Mouse (Mus musculus): Measurements from ENCODE around the gene Frem3. TPM values are rescaled to one million over a fixed set of nuclear protein-coding genes. Genes with fewer than 3 reads are reported as not detected.
A peak's percentile ranks its signal among the peaks of the same experiment; 100 is the strongest.

The Frem3 gene
- polyA plus RNA-seq (2015; fragmentation: Nextera tagmentation; extraction: Ambion mirVana): 0.17 and 0.18 TPM in 2 replicates

- Histone ChIP-seq H3K4me3 (replicated peaks; ENCODE audit: low read depth, low read length) (peak within 1 kb of the TSS; percentile 20), H3K36me3 (ENCODE audit: insufficient read depth, low read length) (no peaks in the 10 kb centered on the region), H3K4me2 (ENCODE audit: low read length) (peak within 1 kb of the TSS; percentile 51), H3K27me3 (ENCODE audit: insufficient read depth, low read length) (peaks cover 5% of the 10 kb centered on the region), H3K4me1 (replicated peaks; ENCODE audit: insufficient read depth, low read length) (no peaks in the 10 kb centered on the region), H3K9me3 (replicated peaks; ENCODE audit: low read length) (no peaks in the 10 kb centered on the region), H3K27ac (no peak within 1 kb of the TSS), H3K9ac (ENCODE audit: low read depth, low read length) (no peak within 1 kb of the TSS)
- peak; percentile 71 for ATAC-seq (replicated peaks; ENCODE audit: low FRiP score, low read depth)
- WGBS: 1% methylated on average over 32 of the region's 32 CpGs
- DNase-seq (ENCODE audit: low spot score): peak; percentile 71
- no peak for TF ChIP-seq CTCF (IDR thresholded peaks at IDR 0.05; ENCODE audit: low read depth)
Measured at GRCm38 (mm10) chr8:80610549-80611440, at the start of gene Frem3. TSS of gene Frem3 (plus strand) at chr8:80611080.

DNA sequence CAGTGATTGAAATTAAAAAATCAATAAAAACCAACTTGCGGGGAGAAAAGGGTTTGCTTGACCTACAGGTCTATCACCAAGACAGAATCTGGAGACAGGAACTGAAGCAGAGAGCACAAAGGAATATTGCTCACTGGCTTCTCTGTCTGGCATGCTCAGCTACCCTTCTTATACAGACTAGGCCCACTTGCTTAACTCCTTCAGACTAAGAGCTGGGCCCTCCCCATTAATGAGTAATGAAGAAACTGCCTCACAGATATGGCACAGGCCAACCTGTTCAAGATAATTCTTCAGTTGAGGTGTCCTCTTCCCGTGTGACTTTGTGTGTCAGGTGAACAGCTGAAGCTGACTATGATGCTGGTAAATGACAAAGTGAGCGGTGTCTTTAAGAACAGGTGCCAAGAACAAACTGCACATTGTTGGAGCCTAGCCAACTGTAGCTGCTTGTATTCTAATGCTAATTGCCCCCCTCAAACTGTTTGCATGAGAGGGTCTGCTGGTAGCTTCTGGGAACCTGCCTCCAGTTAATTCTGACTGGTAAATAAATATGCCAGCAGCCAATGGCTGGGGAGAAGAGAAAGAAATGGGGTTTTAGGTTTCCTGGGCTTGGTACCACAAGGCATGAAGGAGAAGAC lies 46.6 kb upstream of the Frem3 start:
- Histone ChIP-seq H3K27ac (no peak overlapping the region), H3K36me3 (ENCODE audit: insufficient read depth, low read length) (no peaks in the 10 kb centered on the region), H3K4me1 (replicated peaks; ENCODE audit: insufficient read depth, low read length) (no peaks in the 10 kb centered on the region), H3K9me3 (replicated peaks; ENCODE audit: low read length) (no peaks in the 10 kb centered on the region), H3K4me2 (ENCODE audit: low read length) (no peak overlapping the region), H3K27me3 (ENCODE audit: insufficient read depth, low read length) (no peaks in the 10 kb centered on the region), H3K9ac (ENCODE audit: low read depth, low read length) (no peak overlapping the region), H3K4me3 (replicated peaks; ENCODE audit: low read depth, low read length) (no peak overlapping the region)
- 77% methylated on average over 3 of the region's 3 CpGs for WGBS
- no peak for TF ChIP-seq CTCF (IDR thresholded peaks at IDR 0.05; ENCODE audit: low read depth)
- no peak for DNase-seq (ENCODE audit: low spot score)
- no peak for ATAC-seq (replicated peaks; ENCODE audit: low FRiP score, low read depth)

DNA sequence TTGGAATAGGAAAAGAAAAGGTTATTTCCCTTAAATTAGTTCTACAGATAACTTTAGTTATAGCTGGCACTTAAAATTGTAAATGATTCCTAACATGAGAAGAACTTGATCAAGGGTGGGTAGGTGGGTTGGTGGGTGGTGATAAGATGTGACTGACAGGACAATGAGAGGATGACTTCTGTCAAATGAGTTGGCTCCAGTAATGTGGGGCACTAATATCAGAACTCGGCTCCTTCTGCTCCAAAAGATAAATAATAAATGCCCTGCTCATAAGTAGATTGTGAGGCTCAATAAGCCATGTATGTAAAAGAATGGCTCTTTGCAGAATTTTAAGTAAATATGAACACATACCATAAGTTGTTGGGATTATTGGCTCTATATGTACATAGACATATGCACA lies 43.4 kb upstream of the Frem3 start:
- no peak overlapping the region for H3K27ac ChIP-seq
- no peak overlapping the region for H3K4me2 ChIP-seq (ENCODE audit: low read length)
- no peak for TF ChIP-seq CTCF (IDR thresholded peaks at IDR 0.05; ENCODE audit: low read depth)
- no peaks in the 10 kb centered on the region for H3K27me3 ChIP-seq (ENCODE audit: insufficient read depth, low read length)
- no peaks in the 10 kb centered on the region for H3K9me3 ChIP-seq (replicated peaks; ENCODE audit: low read length)
- H3K4me1 ChIP-seq (replicated peaks; ENCODE audit: insufficient read depth, low read length): no peaks in the 10 kb centered on the region
- no peak overlapping the region for H3K9ac ChIP-seq (ENCODE audit: low read depth, low read length)
- ATAC-seq (replicated peaks; ENCODE audit: low FRiP score, low read depth) (no peak), DNase-seq (ENCODE audit: low spot score) (no peak)
- no peak overlapping the region for H3K4me3 ChIP-seq (replicated peaks; ENCODE audit: low read depth, low read length)
- H3K36me3 ChIP-seq (ENCODE audit: insufficient read depth, low read length): no peaks in the 10 kb centered on the region
- WGBS: 86% methylated on average over 1 of the region's 1 CpGs

GRCm38 (mm10) chr8:80568243-80568995 lies 42.5 kb upstream of the Frem3 start:
- no peak overlapping the region for H3K9ac ChIP-seq (ENCODE audit: low read depth, low read length)
- no peaks in the 10 kb centered on the region for H3K4me1 ChIP-seq (replicated peaks; ENCODE audit: insufficient read depth, low read length)
- TF ChIP-seq CTCF (IDR thresholded peaks at IDR 0.05; ENCODE audit: low read depth): no peak
- no peak overlapping the region for H3K4me2 ChIP-seq (ENCODE audit: low read length)
- no peaks in the 10 kb centered on the region for H3K27me3 ChIP-seq (ENCODE audit: insufficient read depth, low read length)
- ATAC-seq (replicated peaks; ENCODE audit: low FRiP score, low read depth) (no peak), DNase-seq (ENCODE audit: low spot score) (peak; percentile 53)
- H3K27ac ChIP-seq: no peak overlapping the region
- 44% methylated on average over 6 of the region's 6 CpGs for WGBS
- H3K36me3 ChIP-seq (ENCODE audit: insufficient read depth, low read length): no peaks in the 10 kb centered on the region
- no peaks in the 10 kb centered on the region for H3K9me3 ChIP-seq (replicated peaks; ENCODE audit: low read length)
- H3K4me3 ChIP-seq (replicated peaks; ENCODE audit: low read depth, low read length): no peak overlapping the region

DNA sequence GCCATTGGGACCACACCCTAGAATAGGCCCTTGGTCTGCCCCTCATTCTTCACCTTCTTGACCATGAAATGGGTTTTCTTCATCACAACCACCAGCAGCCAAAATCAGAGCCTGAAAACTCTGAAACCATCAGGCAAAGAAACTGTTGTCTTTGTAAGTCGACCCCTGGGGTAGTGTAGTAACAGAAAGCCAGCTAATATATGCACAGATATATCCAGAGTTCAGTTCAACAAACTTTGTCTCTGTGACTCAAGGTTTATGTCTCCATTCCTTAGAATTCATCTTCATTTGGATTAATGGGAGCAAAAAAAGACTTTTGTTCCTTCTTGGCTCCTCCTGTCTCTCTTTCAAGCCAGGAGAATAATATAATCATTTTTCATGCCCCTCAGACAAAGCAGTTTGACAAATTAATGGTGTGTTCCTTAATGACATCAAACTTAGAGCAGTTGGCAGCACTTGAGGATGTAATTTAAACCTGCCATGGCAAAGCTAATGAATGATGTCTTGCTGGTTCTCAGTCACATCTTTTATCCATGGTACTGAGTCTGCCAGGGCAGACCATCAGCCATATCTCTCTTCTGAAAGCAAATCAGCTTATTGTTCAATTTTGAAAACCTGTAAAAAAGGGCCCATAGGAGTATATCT lies 38.3 kb upstream of the Frem3 start:
- no peak overlapping the region for H3K9ac ChIP-seq (ENCODE audit: low read depth, low read length)
- no peaks in the 10 kb centered on the region for H3K36me3 ChIP-seq (ENCODE audit: insufficient read depth, low read length)
- no peak overlapping the region for H3K4me3 ChIP-seq (replicated peaks; ENCODE audit: low read depth, low read length)
- H3K4me2 ChIP-seq (ENCODE audit: low read length): no peak overlapping the region
- WGBS: 35% methylated on average over 1 of the region's 1 CpGs
- no peak for ATAC-seq (replicated peaks; ENCODE audit: low FRiP score, low read depth)
- no peak for TF ChIP-seq CTCF (IDR thresholded peaks at IDR 0.05; ENCODE audit: low read depth)
- no peak overlapping the region for H3K27ac ChIP-seq
- no peaks in the 10 kb centered on the region for H3K9me3 ChIP-seq (replicated peaks; ENCODE audit: low read length)
- peak; percentile 18 for DNase-seq (ENCODE audit: low spot score)
- H3K4me1 ChIP-seq (replicated peaks; ENCODE audit: insufficient read depth, low read length): no peaks in the 10 kb centered on the region
- H3K27me3 ChIP-seq (ENCODE audit: insufficient read depth, low read length): no peaks in the 10 kb centered on the region

DNA sequence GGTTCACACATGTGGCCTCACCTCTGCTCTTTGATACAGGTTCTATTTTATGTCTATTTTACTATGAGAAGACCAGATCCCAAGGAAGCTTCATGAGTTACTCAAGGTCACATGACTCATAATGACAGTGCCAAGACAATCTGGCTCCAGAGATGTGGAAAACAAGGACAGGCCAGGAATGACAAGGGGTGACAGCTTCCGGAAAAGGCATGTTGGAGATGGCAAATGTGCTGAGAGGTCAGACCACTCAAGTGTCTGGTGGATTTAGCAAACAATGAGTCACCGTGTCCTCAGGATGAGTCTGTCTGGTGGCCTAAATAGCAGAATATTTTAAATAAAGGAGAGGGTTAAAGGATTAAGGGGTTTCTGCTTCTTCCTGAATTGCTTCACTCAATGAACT lies 33.8 kb upstream of the Frem3 start:
- H3K4me3 ChIP-seq (replicated peaks; ENCODE audit: low read depth, low read length): no peak overlapping the region
- no peak overlapping the region for H3K9ac ChIP-seq (ENCODE audit: low read depth, low read length)
- TF ChIP-seq CTCF (IDR thresholded peaks at IDR 0.05; ENCODE audit: low read depth): no peak
- DNase-seq (ENCODE audit: low spot score) (no peak), ATAC-seq (replicated peaks; ENCODE audit: low FRiP score, low read depth) (no peak)
- H3K36me3 ChIP-seq (ENCODE audit: insufficient read depth, low read length): no peaks in the 10 kb centered on the region
- H3K27me3 ChIP-seq (ENCODE audit: insufficient read depth, low read length): no peaks in the 10 kb centered on the region
- H3K27ac ChIP-seq: no peak overlapping the region
- H3K9me3 ChIP-seq (replicated peaks; ENCODE audit: low read length): no peaks in the 10 kb centered on the region
- WGBS: 88% methylated on average over 2 of the region's 2 CpGs
- H3K4me1 ChIP-seq (replicated peaks; ENCODE audit: insufficient read depth, low read length): no peaks in the 10 kb centered on the region
- H3K4me2 ChIP-seq (ENCODE audit: low read length): no peak overlapping the region

All from kidney, postnatal 0 days (tissue).